Mouse (Mus musculus): ENCODE results near the gene Tet1.
"Not testable (repeated sequence)": the region's sequence is repeated elsewhere in the genome, so short reads cannot be mapped to it uniquely, and the experiment has no call there.

Tet1 gene

GRCm38 (mm10) chr10:62908896-62909295 lies at the start of gene Tet1:
TSS of gene Tet1 (minus strand) at chr10:62908996.
- not testable (repeated sequence) for DNase-seq (ENCODE audit: low read depth, low spot score)

GRCm38 (mm10) chr10:62948551-62948950 lies 39.8 kb upstream of the Tet1 start:
- no peak for DNase-seq (ENCODE audit: low read depth, low spot score)

- peak; percentile 94 for DNase-seq (ENCODE audit: low read depth, low spot score)
Measured at GRCm38 (mm10) chr10:62946738-62947471, 38.1 kb upstream of the Tet1 start, which contains the start of gene Dna2. TSS of gene Dna2 (plus strand) at chr10:62947026.

- no peak for DNase-seq (ENCODE audit: low read depth, low spot score)
Measured at GRCm38 (mm10) chr10:62944975-62945580, 36.3 kb upstream of the Tet1 start.

GRCm38 (mm10) chr10:62932381-62932780 lies 23.6 kb upstream of the Tet1 start:
- peak; percentile 49 for DNase-seq (ENCODE audit: low read depth, low spot score)

- no peak for DNase-seq (ENCODE audit: low read depth, low spot score)
Measured at GRCm38 (mm10) chr10:62924096-62924635, 15.4 kb upstream of the Tet1 start.

GRCm38 (mm10) chr10:62920766-62921156 lies 12.0 kb upstream of the Tet1 start:
- DNase-seq (ENCODE audit: low read depth, low spot score): no peak

- DNase-seq (ENCODE audit: low read depth, low spot score): peak; percentile 97
Measured at GRCm38 (mm10) chr10:62919925-62920765, 11.3 kb upstream of the Tet1 start, which contains the start of gene Slc25a16. TSS of gene Slc25a16 (plus strand) at chr10:62920633.

GRCm38 (mm10) chr10:62918985-62919384 lies 10.2 kb upstream of the Tet1 start:
- no peak for DNase-seq (ENCODE audit: low read depth, low spot score)

GRCm38 (mm10) chr10:62911120-62911519 lies 2.3 kb upstream of the Tet1 start:
- DNase-seq (ENCODE audit: low read depth, low spot score): no peak

- DNase-seq (ENCODE audit: low read depth, low spot score): peak; percentile 55
Measured at GRCm38 (mm10) chr10:62906336-62906735, 2.5 kb downstream of the Tet1 start.

- DNase-seq (ENCODE audit: low read depth, low spot score): peak; percentile 72
Measured at GRCm38 (mm10) chr10:62902829-62903228, 6.0 kb downstream of the Tet1 start.

GRCm38 (mm10) chr10:62901826-62902225 lies 7.0 kb downstream of the Tet1 start:
- DNase-seq (ENCODE audit: low read depth, low spot score): no peak

- peak; percentile 73 for DNase-seq (ENCODE audit: low read depth, low spot score)
Measured at GRCm38 (mm10) chr10:62900144-62900543, 8.7 kb downstream of the Tet1 start.

GRCm38 (mm10) chr10:62898061-62898460 lies 10.7 kb downstream of the Tet1 start:
- peak; percentile 81 for DNase-seq (ENCODE audit: low read depth, low spot score)

GRCm38 (mm10) chr10:62897437-62897836 lies 11.4 kb downstream of the Tet1 start:
- DNase-seq (ENCODE audit: low read depth, low spot score): peak; percentile 52

- DNase-seq (ENCODE audit: low read depth, low spot score): peak; percentile 90
Measured at GRCm38 (mm10) chr10:62896774-62897173, 12.0 kb downstream of the Tet1 start.

- DNase-seq (ENCODE audit: low read depth, low spot score): no peak
Measured at GRCm38 (mm10) chr10:62896035-62896434, 12.8 kb downstream of the Tet1 start.

GRCm38 (mm10) chr10:62895386-62895785 lies 13.4 kb downstream of the Tet1 start:
- DNase-seq (ENCODE audit: low read depth, low spot score): peak; percentile 77

- DNase-seq (ENCODE audit: low read depth, low spot score): peak; percentile 68
Measured at GRCm38 (mm10) chr10:62894447-62894846, 14.3 kb downstream of the Tet1 start.

- no peak for DNase-seq (ENCODE audit: low read depth, low spot score)
Measured at GRCm38 (mm10) chr10:62893356-62893884, 15.4 kb downstream of the Tet1 start.
